Mouse (Mus musculus) urinary bladder, postnatal 4 days (tissue): ENCODE results near the gene Hsf4.
"Not testable (repeated sequence)": the region's sequence is repeated elsewhere in the genome, so short reads cannot be mapped to it uniquely, and the experiment has no call there.

Source experiments
- DNase-seq, 2 experiments: peaks; one replicate each; pipeline ENCODE4 v3.0.0; 2021 to 2022; ENCODE audit warnings: low spot score in 2 of 2

Gene Hsf4

DNA sequence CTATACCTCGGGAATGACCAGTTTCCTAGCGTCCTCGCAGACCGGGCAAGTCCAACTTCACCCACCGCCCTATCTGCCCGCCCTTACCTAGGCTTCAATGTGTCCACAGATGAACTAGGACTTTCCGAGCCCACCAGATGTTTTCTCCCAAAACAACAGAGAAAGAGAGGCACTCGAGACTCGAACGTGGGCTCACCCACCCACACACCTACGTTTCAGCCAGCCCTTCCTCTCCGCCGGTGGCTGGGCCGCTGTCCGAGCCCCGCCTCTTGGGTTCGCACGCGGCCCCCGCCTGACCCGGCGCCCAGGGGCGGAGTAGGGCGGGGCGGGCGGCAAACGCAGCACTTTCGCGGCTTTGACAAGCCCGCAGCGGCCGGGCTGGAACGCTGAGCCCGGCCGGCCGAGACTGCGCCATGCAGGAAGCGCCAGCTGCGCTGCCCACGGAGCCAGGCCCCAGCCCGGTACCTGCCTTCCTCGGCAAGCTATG, at the start of gene Hsf4:
Gene Hsf4 (plus strand): TSS at position 341 of the 487 bp plus-strand sequence.
- no peak for DNase-seq

DNA sequence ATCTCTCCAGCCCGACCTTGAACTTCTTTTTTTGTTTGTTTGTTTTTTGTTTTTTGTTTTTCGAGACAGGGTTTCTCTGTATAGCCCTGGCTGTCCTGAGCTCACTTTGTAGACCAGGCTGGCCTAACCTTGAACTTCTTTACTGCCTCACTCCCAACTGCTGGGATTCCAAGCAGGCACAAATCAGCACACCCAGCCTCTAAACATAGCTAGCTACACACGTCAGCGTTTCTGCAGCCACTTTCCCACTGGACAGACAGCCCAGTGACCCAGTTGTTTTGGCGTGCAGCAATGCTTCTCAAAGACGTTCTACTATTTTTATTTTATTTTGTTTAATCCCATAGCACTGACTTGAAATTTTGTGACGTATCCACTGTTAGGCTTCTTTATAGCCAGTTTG, 45.8 kb upstream of the Hsf4 start:
- DNase-seq, result no peak

DNA sequence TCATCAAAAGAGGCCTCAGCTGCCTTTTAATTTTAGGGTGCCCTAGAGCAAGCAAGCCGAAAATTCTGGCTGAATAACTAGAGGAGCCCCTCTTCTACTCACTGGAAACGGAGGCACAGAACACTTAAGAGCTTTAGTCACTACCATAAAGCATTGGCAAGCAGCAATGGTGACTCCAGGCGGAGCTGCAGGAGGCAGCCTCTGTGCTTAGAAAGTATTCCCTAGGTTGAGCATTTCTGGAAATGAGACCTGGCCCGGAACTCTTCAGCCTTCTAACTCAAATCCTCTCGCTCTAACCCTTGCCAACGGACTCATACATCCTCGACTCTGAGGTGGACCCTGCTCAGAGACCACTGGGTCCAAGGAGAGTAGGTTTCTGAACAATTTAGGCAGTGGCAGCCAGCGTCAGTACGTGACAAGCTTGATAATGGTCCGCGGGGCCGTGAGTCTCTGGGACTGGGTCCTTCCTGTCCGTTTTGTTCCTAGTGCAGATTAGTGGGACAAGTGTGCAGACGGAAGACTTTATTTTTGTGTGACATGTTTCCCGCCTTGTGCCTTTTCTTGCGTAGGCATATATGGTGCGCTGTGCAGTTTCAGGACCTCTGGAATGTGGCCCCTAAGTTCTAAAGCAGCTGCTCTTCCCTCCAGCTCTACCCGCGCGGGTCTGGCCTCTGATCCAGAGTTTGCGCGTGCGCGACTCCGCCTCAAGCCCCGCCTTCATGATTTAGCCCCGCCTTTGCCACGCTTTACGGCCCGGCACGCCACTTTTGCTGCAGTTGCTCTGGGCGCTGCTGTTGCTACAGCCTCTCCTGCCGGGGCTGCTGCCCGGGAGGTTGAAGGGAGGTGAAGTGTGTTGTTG, 45.0 kb upstream of the Hsf4 start, which contains the start of gene D230025D16Rik:
Gene D230025D16Rik (plus strand): TSS at position 733 of the 859 bp plus-strand sequence.
- peak; percentile 92 to 96 for DNase-seq

DNA sequence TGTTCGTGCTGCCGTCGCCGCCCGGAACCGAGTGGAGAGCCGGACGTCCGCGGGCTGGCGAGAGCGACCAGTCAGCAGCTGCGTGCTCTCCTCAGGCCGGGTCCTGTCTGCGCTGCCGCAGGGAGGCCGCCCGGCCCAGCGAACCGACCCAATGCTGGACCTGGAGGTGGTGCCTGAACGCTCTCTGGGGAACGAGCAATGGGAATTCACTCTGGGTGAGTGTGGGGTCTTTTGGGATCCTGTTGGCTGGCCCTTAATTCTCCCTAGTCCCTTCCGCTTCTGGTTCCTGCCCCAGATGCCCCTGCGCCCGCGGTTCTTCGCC, 44.4 kb upstream of the Hsf4 start:
- no peak for DNase-seq

DNA sequence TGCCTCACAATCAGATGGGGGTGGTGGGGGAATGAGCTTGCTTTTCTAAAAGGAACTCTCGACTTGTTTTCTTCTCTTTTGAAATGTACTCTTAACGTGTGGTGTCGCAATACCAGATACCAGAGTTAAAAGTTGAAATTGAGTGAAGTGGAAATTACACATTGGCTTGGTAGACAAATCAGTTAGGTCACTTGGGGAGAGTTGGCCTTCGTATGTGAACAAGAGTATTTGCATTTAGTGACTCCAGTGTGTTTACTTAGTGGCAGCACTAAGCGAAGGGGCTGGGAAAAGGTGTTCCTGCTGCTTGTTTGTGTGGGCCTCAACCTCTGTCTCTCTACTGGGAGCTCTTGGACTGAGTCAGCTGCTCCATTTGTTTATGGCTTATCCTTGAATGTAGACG, 43.7 kb upstream of the Hsf4 start:
- DNase-seq, result no peak

DNA sequence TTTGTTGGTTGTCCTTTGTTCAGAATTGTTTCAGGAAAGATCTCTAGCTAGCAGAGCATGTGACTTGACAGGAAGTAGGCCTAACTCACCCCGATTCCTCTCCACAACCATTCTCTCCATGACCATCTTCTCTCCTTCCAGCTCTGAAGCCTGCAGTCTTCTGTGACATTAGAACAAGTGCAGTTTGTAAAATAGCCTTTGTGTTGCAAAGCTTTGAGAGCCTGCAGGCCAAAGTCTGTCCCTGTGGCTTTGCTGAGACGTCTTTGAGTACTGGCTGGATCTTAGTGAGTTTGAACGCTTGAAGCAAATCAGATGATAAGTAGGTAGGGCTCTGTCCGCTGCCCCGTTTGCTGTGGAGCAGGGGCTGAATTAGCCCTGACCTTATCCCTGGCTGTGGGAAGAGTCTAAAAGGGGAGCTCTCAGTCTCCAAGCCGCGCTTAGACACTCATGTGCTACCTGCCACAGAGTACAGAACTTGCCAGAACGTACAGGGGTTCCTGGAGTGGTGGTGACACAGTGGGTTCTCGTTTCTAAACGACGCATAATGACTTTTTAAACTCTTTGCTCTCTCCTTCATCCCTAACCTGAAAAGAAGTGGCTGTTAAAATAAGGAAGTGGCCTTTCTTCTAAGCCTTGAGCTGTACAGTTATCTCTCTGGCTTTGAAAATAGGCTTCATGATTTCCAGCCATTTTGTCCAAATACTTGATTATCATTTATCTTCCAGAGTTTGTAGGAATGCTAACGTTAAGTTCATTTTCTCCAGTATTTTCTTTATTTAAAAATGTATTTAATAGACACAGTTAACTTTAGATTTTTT, 37.9 kb upstream of the Hsf4 start:
- DNase-seq, result no peak

DNA sequence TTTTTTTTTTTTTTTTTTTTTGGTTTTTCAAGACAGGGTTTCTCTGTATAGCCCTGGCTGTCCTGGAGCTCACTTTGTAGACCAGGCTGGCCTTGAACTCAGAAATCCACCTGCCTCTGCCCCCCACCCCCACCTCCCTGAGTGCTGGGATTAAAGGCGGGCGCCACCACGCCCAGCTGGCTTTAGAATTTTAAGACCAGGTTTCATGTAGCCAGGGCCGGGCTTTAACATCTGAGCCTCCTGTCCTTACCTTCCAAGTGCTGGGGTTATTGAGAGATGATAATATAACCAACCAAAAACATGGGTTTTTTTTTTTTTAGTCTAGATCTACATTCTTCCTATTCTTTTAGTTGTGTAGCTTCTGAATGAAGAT, 37.3 kb upstream of the Hsf4 start:
- DNase-seq, result not testable (repeated sequence)

DNA sequence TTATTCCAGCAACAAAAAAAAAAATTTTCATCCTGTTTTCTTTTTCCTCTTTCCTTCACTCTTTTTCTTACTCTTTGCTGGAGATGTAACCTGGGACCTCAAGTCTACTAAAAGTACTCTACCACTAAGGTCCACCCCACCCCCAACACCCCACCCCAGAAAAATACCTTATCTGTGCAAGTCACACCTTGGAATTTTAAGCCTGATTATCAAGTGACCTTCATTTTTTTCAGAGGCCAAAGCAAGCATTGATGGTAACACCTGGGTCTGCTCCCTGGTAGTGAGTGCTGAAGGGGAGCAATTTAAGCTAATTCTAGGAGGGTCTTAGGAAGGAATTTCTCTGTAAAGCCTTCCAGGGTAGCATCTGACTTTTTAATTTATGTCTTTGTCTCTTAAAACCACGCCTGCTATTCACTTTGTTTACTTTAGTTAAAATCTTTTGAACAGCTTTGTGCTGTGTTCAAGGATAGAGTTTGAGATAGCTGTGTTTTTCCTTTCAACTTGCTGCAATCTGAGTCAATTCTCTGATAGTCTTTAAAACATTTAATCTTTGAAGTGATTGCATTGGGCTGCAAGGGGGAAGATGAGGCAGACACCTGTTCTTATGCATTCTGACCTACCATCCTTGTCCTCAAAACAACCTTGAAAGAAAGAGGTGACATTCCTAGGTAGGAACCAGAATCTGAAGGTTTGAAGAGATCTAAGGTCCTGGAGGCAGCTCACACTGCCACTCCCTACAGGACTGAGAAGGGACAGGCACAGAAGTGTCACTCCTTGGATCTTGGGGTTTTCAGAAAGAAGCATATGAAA, 36.3 kb upstream of the Hsf4 start:
- DNase-seq, result no peak

DNA sequence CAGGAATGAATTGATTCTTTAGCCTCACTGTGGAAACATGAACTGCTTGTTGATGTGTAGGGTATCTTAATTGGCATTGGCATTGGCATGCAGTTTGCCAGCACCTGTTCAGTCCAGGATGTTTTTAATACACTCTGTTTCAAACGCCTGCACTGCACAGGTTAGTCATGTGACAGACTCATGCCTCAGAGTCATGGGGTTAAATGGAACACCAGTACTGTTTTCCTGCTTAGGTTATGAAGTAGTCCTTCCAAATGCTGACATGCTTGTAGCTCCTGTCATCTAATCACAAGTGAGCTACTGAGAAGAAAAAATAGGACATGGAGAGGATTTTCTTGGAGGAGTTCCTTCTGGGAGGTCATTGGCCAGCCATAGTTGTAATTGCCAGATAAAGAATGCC, 34.4 kb upstream of the Hsf4 start:
- DNase-seq, result no peak

DNA sequence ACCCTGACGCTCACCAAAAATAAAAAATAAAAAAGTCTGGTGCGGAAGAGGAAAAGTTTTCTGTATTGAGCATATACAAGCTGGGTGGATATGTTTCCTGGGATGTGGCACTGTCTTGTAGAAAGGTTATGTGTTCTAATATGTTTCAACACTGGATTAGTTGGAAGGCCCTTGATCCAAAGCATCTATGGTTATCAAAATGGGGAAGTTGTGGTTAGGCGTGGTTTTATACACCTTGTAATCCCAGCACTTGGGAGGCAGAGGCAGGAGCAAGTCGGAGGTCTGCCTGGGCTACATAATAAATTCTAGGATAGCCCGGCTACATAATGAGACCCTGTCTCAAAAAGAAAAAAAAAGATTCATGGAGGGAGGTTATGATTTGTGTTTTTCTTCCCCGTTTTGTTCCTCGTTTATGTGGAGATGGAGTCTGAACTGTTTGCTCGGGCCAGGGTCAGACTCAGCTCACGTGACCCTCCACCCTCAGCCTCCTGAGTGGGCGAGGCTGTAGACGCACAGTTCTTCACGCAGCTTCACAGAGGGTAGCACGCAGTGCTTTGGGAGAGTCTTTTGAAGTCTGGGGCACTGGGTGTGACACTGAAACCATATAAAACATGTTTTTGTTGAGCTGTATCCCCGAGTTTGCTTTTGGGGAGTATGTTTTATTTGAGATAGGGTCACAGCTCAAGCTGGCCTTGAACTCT, 32.0 kb upstream of the Hsf4 start:
- no peak for DNase-seq

DNA sequence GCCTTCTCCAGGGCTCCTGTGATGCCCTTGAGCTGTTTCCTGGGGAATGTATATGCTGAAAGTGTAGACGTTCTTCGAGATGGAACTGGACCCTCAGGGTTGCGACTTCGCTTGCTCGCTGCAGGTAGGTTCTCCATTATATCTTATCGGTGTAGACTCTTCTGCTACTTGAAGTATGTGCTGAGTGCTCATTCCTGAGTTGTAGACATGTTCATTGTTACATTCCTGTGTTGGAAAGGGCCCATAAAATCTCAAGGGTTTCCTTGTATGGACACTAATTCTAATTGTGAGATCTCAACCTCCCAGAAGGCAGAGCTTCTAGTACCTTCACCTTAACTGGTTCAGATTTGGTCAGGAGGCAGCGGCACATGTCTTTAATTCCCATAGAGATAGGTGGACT, 28.6 kb upstream of the Hsf4 start:
- DNase-seq, result no peak

DNA sequence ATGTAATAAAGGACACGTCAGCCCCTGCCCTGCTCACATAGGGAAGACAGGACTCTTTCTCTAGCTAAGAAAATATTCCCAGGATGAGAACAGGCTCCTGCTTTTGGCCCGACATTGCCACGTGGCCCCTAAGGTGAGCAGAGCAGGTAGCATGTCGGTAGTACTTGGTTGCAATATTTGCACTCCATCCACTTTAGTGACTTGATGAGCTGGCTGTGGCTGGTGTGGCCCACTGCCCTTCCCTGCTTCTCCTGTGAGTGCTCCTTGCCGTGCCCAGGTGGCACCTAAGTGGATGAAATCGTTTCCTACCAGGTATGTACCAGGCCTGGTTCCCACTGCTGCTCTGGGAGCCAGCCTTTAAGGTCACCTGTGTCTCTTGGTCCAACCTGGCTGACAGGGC, 17.6 kb upstream of the Hsf4 start:
- DNase-seq, result no peak

DNA sequence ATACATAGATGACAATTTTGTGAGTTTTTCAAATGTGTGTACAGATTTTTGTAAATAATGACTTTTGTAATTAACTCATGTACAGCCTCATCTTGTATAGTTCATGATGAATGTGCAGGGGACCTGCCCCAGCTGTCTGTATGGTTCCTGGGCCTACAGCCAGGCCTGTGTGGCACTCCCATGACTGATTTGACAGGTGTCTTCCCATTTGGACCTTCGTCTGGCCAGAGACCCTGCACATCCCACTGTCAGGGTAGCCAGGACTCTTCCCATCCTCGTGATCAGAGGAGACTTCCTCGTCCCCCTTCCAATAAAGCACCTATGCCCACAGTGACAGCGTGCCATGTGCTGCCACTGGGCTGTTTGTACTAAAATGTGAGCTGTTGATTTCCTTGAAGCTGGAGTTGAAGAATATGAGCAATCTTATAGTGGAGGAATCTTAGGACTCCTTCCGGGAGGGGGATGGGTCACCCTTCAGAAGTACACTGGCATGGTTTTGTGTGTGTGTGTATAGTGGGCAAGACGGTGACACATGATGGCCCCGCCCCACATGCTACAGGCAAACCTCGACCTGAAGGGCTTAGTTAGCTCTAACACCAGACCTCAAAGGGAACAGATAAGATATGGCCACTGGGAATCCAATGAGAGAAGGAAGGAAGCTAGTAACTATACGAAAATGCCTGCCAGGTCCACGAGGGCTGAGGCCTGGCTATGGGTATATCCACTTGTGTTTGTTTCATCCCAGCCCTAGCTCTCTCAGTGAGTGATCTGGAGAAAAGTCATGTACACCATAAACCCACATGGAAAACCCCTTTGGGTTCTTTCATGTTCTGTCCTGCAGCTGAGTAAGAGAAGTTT, 16.7 kb upstream of the Hsf4 start:
- DNase-seq, result no peak

DNA sequence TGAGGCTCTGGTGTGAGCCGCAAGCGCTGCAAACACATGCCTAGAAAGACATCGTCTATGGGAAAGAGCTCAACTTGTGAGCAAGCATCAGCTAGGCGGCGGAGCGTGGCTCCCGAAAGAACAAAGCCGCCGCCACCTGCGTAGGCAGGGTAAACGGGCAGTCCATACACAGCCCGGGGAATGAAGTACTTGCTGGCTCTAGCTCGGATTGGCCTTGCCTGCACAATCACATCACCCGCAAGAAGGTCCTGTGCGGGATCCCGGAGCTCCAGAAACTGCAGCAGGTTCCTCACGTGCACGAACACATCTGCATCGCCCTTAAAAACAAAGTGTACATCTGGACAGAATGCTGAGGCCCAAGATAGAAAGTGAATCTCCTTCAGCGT, 15.8 kb upstream of the Hsf4 start:
- no peak for DNase-seq

DNA sequence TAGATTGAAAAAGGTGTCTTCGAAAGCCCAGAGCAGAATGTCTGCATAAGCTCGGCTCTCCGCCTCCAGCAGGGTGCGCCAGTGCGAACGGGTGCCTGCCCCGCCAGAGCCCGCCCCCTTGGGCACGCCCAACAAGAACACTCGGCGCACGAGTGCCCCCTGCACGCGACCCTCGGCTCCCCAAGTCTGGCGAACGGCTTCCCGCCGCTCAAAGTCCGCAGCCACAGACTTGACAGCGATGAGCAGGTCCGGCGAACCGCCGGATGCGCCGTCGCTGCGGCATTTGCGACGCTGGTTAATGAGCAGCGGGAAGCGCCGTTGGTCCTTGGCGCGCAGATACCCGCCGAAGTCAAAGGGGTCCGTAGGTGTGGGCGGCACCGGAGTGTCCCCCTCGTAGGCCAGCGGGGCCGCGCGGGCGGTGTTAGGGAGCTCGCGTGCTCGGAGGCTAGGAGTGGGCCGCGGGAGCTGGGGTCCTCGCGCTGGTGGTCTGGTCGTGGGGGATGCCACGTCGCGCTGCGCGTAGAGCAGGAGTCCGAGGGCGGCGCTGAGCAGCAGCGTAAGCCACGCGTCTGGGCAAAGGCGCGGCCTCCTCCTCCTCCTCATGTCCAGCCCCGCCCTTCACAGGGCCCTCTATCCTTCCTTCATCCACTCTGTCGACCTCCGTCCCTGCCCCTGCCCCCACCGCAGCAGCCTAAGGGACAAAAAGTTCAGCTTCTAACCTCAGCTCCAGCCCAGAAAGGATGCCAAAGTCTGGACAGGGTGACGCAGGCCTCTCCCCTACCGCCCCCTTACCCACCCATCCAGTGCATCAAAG, 15.2 kb upstream of the Hsf4 start:
- peak; percentile 89 to 95 for DNase-seq

DNA sequence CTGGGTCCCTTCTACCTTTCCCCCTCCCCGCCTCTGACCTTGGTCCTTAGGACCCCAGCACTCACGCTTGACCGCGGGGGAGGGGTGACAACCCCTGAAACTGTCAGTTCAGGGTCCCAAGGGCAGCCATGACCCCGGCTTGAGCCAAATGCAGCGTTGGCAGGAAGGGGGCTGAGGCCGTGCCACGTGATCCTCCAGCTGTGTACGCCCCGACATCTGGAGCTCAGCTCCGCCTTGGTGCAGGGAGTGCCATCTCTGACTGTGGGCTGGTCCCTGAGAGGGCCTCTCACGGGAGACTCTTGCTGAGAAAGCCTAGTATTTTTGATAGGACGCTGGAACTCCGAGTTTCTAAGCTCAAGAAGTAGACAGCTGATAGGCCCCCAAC, 14.6 kb upstream of the Hsf4 start, which contains the start of gene B3gnt9:
Gene B3gnt9 (minus strand): TSS at position 188 of the 385 bp plus-strand sequence.
- peak; percentile 84 to 87 for DNase-seq

DNA sequence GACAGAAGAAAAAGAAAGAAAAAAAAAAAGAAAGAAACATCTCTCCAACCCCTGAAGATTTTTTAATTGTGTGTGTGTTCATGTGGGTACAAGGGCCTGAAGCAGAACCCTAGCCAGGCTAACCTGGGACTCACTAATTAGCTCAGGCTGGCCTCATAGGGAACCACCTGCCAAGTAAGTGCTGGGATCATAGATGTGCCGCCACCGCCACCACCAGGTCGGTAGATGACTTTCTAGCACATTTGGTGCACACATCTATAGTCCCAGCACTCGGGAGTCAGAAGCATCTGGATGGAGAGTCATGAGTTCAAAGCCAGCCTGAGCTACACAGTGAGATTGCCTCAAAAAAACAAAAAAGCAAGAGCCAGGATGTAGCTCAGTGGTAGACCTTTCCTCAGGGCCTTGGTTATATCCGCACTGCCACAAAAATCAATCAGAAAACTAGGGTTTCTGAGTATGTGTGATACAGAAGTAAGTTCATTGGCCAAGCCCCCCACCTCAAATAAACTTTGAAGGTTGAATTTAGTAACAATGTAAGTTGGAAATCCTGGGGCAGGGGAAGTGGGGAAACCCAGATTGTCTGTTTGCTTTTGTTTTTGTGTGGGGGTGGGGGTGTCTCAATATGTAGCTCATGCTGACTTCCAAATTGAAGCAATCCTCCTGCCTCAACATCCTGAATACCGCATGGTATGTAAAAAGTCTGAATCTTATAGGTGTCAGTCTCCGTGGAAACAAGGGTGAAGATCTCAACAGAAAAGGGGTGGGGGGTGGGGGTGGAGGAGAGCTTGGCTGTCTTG, 12.1 kb upstream of the Hsf4 start:
- DNase-seq, result no peak

DNA sequence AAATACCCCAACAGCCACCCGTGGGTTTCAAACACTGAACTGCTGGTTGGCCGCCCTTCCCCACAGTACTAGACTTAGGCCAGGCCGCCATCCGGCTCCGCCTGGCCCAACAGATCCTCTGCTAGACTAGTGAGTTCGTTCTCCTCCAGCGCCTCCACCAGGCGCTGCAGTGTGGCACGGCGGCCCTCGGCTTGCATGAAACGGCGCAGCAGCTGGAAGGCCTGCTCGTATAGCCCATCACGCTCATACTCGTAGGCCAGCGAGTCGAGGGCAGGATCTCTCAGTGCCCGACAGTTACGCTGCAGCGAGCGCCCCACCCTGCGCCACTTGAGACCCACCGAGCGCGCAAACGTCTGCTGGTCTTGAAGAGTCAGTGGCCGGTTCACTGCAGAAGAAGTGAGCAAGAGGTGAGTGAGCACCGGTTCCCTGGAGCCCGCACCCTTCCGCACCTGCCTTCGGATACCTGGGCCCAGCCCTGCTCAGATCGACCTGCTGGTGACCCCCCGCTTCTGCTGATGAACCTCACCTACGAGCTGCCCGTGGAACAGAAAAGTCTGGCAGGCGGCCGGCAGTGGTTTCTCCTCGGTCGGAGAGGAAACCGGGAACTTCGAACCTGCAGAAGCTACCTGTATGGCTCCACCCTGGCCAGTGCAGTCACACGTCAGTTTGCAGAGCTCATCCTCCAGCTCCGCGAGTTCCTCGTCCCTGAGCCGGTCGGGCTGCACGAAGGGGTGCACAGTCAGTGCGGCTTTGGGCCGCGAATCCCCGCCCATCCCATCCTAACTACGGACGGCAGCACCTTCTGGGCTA, 10.5 kb upstream of the Hsf4 start:
- no peak for DNase-seq
